Mouse (Mus musculus): ENCODE data around the gene Olfr237-ps1.
"Not testable (repeated sequence)": the region's sequence is repeated elsewhere in the genome, so short reads cannot be mapped to it uniquely, and the experiment has no call there.

The Olfr237-ps1 gene

DNA sequence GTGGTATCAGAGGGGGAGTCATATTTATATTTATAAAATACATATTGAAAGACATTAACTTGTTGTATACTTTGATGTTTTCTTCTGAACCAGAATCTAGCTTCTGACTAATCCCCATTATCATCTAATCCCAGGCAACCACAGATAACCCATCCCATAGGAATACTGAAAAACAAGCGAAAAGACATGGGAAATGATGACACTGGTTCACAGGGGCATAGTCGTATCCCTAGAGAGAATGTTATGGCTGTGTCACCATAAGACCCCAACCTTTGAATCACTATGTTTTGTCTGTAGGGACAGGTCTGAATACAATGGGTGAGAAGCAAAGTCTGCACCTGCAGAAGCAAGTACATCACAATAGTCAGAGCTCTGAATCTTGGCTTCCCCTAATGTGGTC is at the start of gene Olfr237-ps1:
Gene Olfr237-ps1 (plus strand): TSS at position 301 of the 400 bp plus-strand sequence.
- not testable (repeated sequence) for DNase-seq

DNA sequence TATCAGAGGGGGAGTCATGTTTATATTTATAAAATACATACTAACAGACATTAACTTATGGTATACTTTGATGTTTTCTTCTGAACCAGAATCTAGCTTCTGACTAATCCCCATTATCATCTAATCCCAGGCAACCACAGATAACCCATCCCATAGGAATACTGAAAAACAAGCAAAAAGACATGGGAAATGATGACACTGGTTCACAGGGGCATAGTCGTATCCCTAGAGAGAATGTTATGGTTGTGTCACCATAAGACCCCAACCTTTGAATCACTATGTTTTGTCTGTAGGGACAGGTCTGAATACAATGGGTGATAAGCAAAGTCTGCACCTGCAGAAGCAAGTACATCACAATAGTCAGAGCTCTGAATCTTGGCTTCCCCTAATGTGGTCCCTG is 40.3 kb upstream of the Olfr237-ps1 start, which contains the start of gene Olfr441:
Gene Olfr441 (plus strand): TSS at position 301 of the 400 bp plus-strand sequence.
- DNase-seq: not testable (repeated sequence)

DNA sequence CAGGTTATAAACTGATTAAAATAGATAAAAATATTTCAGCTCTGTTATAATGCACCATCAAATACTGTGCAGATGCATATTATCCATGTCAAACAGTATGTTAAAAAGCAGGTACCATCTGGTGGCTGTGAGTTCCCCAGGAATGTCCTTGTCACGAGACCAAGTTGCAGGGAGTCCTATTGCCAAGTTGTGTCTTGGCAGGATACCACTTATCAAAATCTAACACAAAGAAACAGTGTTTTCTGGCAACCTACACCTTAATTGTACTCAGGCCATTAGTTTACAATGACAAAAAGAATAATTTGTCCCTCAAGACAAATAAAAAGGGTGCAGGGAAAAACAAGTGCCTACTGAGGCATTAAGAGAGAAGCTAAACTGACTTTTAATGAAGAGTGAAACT is 13.1 kb downstream of the Olfr237-ps1 start:
- DNase-seq: no peak

DNA sequence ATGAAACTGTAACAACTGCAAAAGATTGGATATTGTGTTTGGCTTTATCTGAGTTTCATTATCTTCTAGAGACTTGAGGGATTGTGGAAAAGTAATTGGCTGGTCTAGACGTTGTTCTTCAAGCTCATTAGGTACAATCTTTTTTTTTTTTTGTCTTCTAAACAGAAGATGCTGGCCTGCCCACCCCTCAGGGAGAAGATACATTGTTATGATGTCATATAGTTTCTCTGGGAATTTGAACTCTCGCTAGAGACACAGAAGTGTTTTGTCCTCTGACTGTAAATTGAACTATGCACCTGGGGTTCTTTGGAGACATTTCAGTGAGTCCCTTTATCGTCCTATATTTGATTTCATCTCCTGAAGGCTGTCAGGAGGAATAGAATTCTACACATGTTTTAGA is 16.6 kb downstream of the Olfr237-ps1 start, which contains the start of gene Olfr437:
Gene Olfr437 (plus strand): TSS at position 301 of the 400 bp plus-strand sequence.
- DNase-seq: no peak

DNA sequence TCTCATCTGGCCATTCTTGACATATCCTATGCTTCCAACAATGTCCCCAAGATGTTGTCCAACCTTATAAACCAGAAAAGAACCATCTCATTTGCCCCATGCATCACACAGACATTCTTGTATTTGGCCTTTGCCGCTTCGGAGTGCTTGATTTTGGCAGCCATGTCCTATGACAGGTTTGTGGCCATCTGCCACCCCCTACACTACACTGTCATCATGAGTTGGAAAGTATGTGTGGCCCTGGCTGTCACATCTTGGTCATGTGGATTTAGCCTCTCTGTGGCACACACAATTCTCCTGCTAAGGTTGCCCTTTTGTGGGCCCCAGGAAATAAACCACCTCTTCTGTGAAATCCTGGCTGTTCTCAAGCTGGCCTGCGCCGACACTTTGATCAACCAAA is 20.9 kb downstream of the Olfr237-ps1 start:
- DNase-seq: no peak

DNA sequence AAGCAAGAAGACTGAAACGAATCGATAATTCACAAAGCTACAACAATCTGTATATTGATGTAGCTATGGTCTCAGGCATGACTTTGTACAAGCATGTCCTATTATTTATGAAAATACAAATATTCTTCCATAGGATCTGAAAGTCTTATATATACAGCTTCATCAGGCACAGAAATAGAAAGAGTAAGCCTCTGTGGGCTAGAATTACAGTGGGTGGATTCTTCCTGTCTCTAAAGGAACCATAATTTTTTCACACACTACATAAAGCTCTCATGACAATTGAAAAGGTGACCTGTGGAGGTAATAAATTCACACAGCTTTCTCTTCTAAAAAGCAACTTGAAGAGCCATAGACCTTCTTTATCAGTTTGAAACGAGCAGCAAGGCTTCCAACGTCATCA is 25.5 kb downstream of the Olfr237-ps1 start, which contains the start of gene Olfr13:
Gene Olfr13 (plus strand): TSS at position 301 of the 400 bp plus-strand sequence.
- no peak for DNase-seq

DNA sequence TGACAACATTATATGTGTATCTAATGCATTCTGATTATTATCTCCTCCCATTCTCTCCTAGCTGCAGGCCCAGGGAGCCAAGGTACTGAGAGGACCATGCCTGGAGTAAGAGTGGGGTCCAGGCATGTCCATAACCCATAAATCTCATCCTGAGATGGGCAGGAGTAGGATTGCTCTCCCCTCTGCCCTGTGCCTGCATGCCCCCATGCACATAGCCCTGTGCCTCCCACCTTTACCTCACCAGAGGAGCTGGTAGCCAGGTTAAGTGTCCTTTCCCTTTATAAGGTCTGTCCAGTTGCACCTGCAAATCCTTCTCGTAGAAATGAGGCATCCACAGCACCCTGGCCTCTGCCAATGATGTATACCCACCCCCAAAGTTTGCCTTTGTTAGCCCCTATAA is 31.8 kb downstream of the Olfr237-ps1 start:
- no peak for DNase-seq

DNA sequence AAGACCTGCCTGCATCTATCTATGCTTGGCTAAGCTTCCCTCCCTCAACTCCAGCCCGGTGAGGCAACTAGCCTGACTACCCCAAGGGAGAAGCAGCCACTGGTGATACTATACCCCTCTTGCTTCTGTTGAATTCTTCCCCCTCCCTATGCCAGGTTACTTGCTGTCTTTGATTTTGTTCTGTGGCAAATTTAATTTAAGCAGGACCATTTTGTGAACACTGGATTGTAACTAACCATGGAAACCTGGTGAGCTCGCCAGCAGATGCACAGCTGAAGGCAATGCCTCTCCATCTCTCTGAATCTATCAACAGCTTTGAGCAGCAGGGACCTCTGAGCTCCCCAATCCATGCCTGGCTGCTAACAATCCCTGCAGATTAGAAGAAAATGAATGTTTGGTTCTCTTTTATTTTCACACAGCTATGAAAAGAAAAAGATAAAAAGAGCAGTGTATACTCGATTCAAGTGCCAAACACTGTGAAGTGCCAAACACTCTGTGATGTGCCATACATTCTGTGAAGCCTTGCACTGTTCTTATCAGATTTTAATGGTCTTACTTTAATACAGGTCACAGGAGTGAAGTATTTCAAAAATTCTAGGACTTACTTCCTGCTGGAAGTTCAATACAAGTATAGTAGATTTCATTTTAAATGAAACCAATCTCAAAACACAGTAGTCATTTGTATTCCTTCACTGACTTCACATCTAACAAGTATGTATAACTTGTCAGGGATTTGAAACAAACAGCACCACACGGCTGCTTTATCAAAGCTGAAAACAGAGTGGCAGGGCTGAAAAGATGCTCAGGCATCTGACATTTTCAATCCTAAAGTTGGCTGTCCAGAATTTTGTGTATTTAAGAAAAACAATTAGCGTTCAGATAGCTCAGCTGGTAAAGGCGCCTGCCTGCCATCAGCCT is 32.5 kb downstream of the Olfr237-ps1 start:
- no peak for DNase-seq

DNA sequence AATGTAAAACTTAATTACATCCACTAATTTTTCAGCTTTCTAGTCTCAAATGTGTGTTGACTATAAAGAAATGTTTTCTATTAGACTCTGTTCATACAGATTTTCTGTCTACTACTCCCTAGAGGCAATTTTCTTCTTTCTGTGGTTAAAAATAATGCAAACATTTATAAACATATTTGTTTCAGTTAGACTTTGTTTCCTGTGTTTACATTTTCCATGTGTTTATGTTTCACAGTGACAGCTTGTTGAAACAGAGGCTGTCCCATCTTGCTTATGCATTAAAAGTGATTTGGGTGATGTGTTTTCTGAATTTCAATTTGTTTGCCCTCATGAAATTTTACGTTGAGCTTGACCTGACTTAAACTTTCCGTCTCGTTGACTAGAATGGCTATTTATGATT is 44.6 kb downstream of the Olfr237-ps1 start:
- no peak for DNase-seq

DNA sequence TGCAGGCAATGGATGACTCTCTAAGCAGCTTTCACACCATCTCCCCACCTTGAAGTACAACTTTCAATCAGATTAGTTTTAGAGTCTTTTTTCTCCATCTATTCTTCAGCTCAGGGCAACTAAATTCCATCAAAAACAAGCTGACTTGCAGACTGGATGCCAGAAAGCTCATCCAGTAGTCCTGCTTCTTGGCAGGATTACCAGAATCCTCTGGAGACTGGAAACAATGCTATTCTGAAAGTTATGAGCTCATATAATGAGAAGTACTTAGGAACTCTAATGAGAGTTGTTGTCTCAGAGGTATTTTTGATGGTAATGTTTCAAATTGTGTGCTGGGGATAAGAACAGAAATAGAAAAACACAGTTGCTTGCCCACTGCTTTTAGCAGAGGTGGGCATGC is 50.4 kb downstream of the Olfr237-ps1 start, which contains the start of gene Olfr435:
Gene Olfr435 (plus strand): TSS at position 366 of the 400 bp plus-strand sequence.
- DNase-seq: no peak

DNA sequence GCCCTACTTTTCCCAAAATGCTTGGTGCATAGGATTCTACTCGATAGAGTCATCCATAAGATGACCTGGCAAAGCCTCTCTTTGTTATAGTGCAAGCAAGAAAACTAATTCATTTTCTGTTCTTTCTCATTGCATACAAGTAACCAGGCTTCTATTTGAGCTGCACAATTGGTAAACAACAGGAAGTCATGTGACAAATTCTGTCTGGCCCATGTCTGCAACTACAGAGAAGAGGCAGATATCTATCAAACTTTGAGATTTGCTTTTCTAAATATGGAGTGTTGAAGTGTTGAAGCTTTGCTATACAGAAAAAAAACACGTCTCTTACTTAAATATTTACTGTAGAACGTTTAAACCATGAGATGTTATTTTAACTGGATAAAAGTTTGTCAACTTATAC is 51.7 kb downstream of the Olfr237-ps1 start:
- no peak for DNase-seq

DNA sequence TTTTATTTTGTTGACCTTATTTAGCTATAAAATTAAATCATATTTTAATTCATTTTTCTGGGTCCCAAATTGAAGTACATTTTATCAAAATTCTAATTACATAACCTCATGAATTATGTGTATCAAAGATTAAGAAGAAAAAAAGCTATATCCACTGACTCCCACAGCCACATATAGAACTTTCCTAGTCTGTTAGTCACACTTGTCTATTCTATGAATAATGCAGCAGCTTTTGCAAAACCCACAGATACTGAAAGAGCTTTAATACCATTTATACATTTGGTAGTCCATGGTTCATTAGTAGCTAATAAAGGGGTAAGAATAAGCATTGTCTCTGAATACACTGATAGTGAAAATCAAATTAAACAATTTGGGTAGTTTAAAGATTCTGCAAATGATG is 56.4 kb downstream of the Olfr237-ps1 start:
- DNase-seq: no peak

DNA sequence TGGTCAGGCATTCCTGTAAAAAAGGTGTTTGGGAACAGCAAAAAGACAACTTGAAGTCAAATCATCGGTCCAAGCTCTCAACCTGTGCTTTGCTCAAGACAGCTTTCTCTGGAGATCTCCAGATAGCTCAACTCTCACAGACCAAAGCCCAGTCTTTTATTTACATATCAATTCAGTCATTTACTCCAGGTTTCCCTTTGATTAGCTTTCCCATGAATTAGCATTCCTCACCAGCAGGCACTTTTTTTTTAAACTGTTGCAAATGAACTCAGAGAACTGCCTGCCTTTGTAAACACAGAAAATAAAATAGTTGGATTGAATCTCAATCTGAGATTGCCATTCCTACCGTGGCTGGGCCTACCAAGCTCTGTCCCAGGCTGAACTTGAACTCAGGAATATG is 59.0 kb downstream of the Olfr237-ps1 start:
- no peak for DNase-seq
